In genomic region chr6:120772025-120772424, GRCm38 (mm10) we compare ENCODE assay signal across 11 mouse cellular contexts. TPM values are rescaled to one million over a fixed set of nuclear protein-coding genes. Genes with fewer than 3 reads are reported as not detected.
DNase-seq lines count a peak whose midpoint lies in the region; ATAC-seq and TF ChIP-seq lines count a peak whose summit lies in the region.
"Had no signal": no experiment of that assay in that cellular context is flagged by ENCODE, and none has a peak within 500 bp of the region (broad histone marks: within the 10 kb centered on the region; RNA-seq: fewer than 3 reads in every experiment).

No protein-coding gene starts in this region.

- no peak overlapping the region for H3K9ac ChIP-seq in hindbrain, embryonic 13.5 days
- H3K9ac ChIP-seq: liver, embryonic 15.5 days had no signal

- no peak overlapping the region for H3K4me2 ChIP-seq in hindbrain, embryonic 13.5 days
- peak overlapping the region; percentile 54 for H3K4me2 ChIP-seq in myocyte (ENCODE audit: low read depth)
- H3K4me2 ChIP-seq: liver, embryonic 15.5 days had no signal

- peaks cover 6% of the 10 kb centered on the region; the same call in 1 of the 2 replicates for H3K36me3 ChIP-seq in hindbrain, embryonic 13.5 days
- no peaks in the 10 kb centered on the region for H3K36me3 ChIP-seq in myocyte (ENCODE audit: control insufficient read depth, insufficient read depth)

- no peaks in the 10 kb centered on the region for H3K27me3 ChIP-seq in hindbrain, embryonic 13.5 days
- H3K27me3 ChIP-seq in myocyte (ENCODE audit: control insufficient read depth, insufficient read depth, insufficient read length), result no peaks in the 10 kb centered on the region
- H3K27me3 ChIP-seq: liver, embryonic 15.5 days had no signal

- no peaks in the 10 kb centered on the region for H3K9me3 ChIP-seq in hindbrain, embryonic 13.5 days
- H3K9me3 ChIP-seq: liver, embryonic 15.5 days had no signal

- TF ChIP-seq POLR2A in myocyte (IDR thresholded peaks at IDR 0.05; ENCODE audit: insufficient read length, low read depth), result no peak

- H3ac ChIP-seq in myocyte (ENCODE audit: control insufficient read depth, insufficient read length), result no peak overlapping the region

- peak overlapping the region; percentile 86 for H3K27ac ChIP-seq in hindbrain, embryonic 13.5 days
- H3K27ac ChIP-seq: liver, embryonic 15.5 days had no signal

- DNase-seq in heart, adult 9 months (ENCODE audit: low spot score in 2 of 2), result peak; percentile 15 to 30
- no peak for DNase-seq in heart, postnatal 4 days
- DNase-seq in NIH3T3 (ENCODE audit: low read depth), result peak; percentile 32
- DNase-seq in frontal cortex, postnatal 36 days (ENCODE audit: low spot score in 2 of 2), result no peak
- DNase-seq in cerebellum, adult 8-10 months, result no peak
- DNase-seq: cerebellum, postnatal 36 days; kidney, adult 2 months; left cerebral cortex, postnatal 4 days had no signal

- peaks cover 25% of the 10 kb centered on the region for H3K4me1 ChIP-seq in hindbrain, embryonic 13.5 days (replicated peaks)
- H3K4me1 ChIP-seq: liver, embryonic 15.5 days had no signal

- no peak overlapping the region for H3K4me3 ChIP-seq in hindbrain, embryonic 13.5 days
- H3K4me3 ChIP-seq in myocyte, result no peak overlapping the region
- H3K4me3 ChIP-seq: liver, embryonic 15.5 days had no signal

- no peaks in the 10 kb centered on the region for H3K79me2 ChIP-seq in myocyte (ENCODE audit: control insufficient read depth, insufficient read depth)

- no peak for ATAC-seq in hindbrain, embryonic 13.5 days (ENCODE audit: low FRiP score)

TF ChIP-seq in myocyte, 11 proteins besides CTCF, POLR2A, EP300 and RAD21:
- peak; percentile 41 to 87 (median 82) for TF ChIP-seq MYOG (IDR thresholded peaks at IDR 0.05; ENCODE audit: control insufficient read depth in 1 of 3, insufficient read depth in 1 of 3, insufficient read length in 2 of 3, low read depth in 2 of 3)
- TF ChIP-seq SRF (IDR thresholded peaks at IDR 0.05; ENCODE audit: control insufficient read depth, insufficient read length, low read depth), result no peak
- peak; percentile 71 for TF ChIP-seq CEBPB (IDR thresholded peaks at IDR 0.05; ENCODE audit: insufficient read depth, poor library complexity, severe bottlenecking)
- peak; percentile 47 for TF ChIP-seq TCF12 (IDR thresholded peaks at IDR 0.05; ENCODE audit: insufficient read depth, poor library complexity, severe bottlenecking)
- TF ChIP-seq MAX (IDR thresholded peaks at IDR 0.05; ENCODE audit: low read depth), result no peak
- peak; percentile 28 to 86 (median 85) for TF ChIP-seq MYOD1 (IDR thresholded peaks at IDR 0.05; ENCODE audit: control insufficient read depth in 1 of 3, insufficient read length in 2 of 3, low read depth in 2 of 3)
- TF ChIP-seq POLR2AphosphoS2 (IDR thresholded peaks at IDR 0.05; ENCODE audit: insufficient read length, low read depth), result no peak

RNA-seq across cellular contexts. Expression of gene Slc25a18, which starts 1.4 kb away (rescaled TPM):
- under 1 TPM; 0.14 to 0.36 TPM for total RNA-seq in heart, postnatal 4 days (2021)
- 6.9 and 7.9 TPM in 2 replicates for polyA plus RNA-seq in hindbrain, embryonic 13.5 days (2015; fragmentation: Nextera tagmentation; extraction: Ambion mirVana)
- 0.07 TPM for polyA plus RNA-seq in myocyte (2012; fragmentation: generic; extraction: Trizol)

RNA-seq across cellular contexts. Expression of gene Atp6v1e1, which starts 50.6 kb away (rescaled TPM):
- total RNA-seq in heart, postnatal 4 days (2021), result 100 to 1,000 TPM; 145 TPM
- polyA plus RNA-seq in hindbrain, embryonic 13.5 days (2015; fragmentation: Nextera tagmentation; extraction: Ambion mirVana), result 255 and 262 TPM in 2 replicates
- 206 TPM for polyA plus RNA-seq in myocyte (2012; fragmentation: generic; extraction: Trizol)

Comparison
In these comparisons a context has a peak if more than half of its experiments do, and no peak if none do; other contexts are left out.
1. DNase-seq: peak in heart, adult 9 months (2 of 2) and NIH3T3 (single experiment); none in heart, postnatal 4 days (single experiment), frontal cortex, postnatal 36 days (0 of 2) and cerebellum, adult 8-10 months (single experiment).